Mouse (Mus musculus) CH12.LX (cell line): ENCODE results near the gene Abhd16a. TPM values are rescaled to one million over a fixed set of nuclear protein-coding genes. Genes with fewer than 3 reads are reported as not detected.

Source experiments
- DNase-seq: peaks from one replicate; pipeline ENCODE4 v3.0.0-alpha.2; 2013; ENCODE audit errors: extremely low read depth
- H3K27ac ChIP-seq: 2 replicates; pipeline ENCODE4 v1.5.1; 2012; ENCODE audit warnings: low read depth, mild to moderate bottlenecking, control low read depth, moderate library complexity; ENCODE audit not compliant: insufficient read depth
- H3K27me3 ChIP-seq: replicated peaks from 2 replicates; pipeline ENCODE3; 2012; ENCODE audit warnings: inconsistent platforms
- H3K36me3 ChIP-seq, 2 experiments: replicated peaks in 1 of 2; 2 replicates each; pipeline versions ENCODE3 to v1.6.1; 2012; ENCODE audit warnings: inconsistent platforms in 1 of 2, low read length in 1 of 2, mild to moderate bottlenecking in 1 of 2, mixed read lengths in 1 of 2, moderate library complexity in 1 of 2; ENCODE audit not compliant: control insufficient read depth in 1 of 2, insufficient read depth in 1 of 2
- H3K4me1 ChIP-seq, 2 experiments: 2 replicates each; pipeline ENCODE4 v1.6.1; 2012; ENCODE audit warnings: inconsistent platforms in 1 of 2, moderate library complexity in 1 of 2; ENCODE audit not compliant: insufficient read depth in 2 of 2, control insufficient read depth in 1 of 2
- H3K4me2 ChIP-seq: 2 replicates; pipeline ENCODE4 v1.6.1; 2012; ENCODE audit warnings: low read depth, mild to moderate bottlenecking, control low read depth; ENCODE audit not compliant: poor library complexity, insufficient read depth, severe bottlenecking
- H3K4me3 ChIP-seq, 3 experiments: fragments of 150-350 bp in 1 of 3; sonication (generic) in 1 of 3; replicated peaks in 1 of 3; 2 replicates each; pipeline versions ENCODE3 to v1.5.1; 2011 to 2012; ENCODE audit warnings: low read depth in 2 of 3, low read length in 2 of 3, mild to moderate bottlenecking in 2 of 3, moderate library complexity in 2 of 3, control low read depth in 1 of 3, improper control_type of control experiment in 1 of 3, inconsistent platforms in 1 of 3, mixed read lengths in 1 of 3; ENCODE audit not compliant: poor library complexity in 1 of 3
- H3K79me2 ChIP-seq: replicated peaks from 2 replicates; pipeline ENCODE4 v1.6.1; 2012; ENCODE audit warnings: mild to moderate bottlenecking, moderate library complexity; ENCODE audit not compliant: control insufficient read depth, poor library complexity, insufficient read depth, severe bottlenecking; ENCODE audit errors: extremely low read depth
- H3K9ac ChIP-seq: 2 replicates; pipeline ENCODE4 v1.6.1; 2012; ENCODE audit warnings: low read depth, mild to moderate bottlenecking, control low read depth, moderate library complexity; ENCODE audit not compliant: insufficient read depth
- H3K9me3 ChIP-seq: replicated peaks from 2 replicates; pipeline ENCODE3; 2012; ENCODE audit warnings: low read length, inconsistent platforms, mixed read lengths
- BHLHE40 ChIP-seq: IDR thresholded peaks from 2 replicates; pipeline ENCODE4 v1.6.1; 2011; ENCODE audit warnings: mild to moderate bottlenecking, low read depth, low read length, improper control_type of control experiment
- CTCF ChIP-seq, 2 experiments: IDR thresholded peaks in 1 of 2; conservative IDR thresholded peaks in 1 of 2; 2 replicates each; pipeline ENCODE4 v1.5.1; 2011 to 2012; ENCODE audit warnings: low read depth in 2 of 2, low read length in 2 of 2, improper control_type of control experiment in 1 of 2, inconsistent platforms in 1 of 2, mild to moderate bottlenecking in 1 of 2, moderate library complexity in 1 of 2
- E2F4 ChIP-seq: IDR thresholded peaks from 2 replicates; pipeline ENCODE4 v1.6.1; 2011; ENCODE audit warnings: low read depth, low read length, improper control_type of control experiment; ENCODE audit not compliant: insufficient replicate concordance
- ETS1 ChIP-seq: conservative IDR thresholded peaks from 2 replicates; pipeline ENCODE4 v1.6.1; 2012; ENCODE audit warnings: low read depth, mild to moderate bottlenecking, inconsistent platforms, low read length, improper control_type of control experiment, moderate library complexity
- GABPA ChIP-seq: IDR thresholded peaks from 2 replicates; pipeline ENCODE4 v1.6.1; 2012; ENCODE audit warnings: low read depth, low read length, improper control_type of control experiment, inconsistent platforms; ENCODE audit not compliant: insufficient replicate concordance
- HCFC1 ChIP-seq: IDR thresholded peaks from 2 replicates; pipeline ENCODE4 v1.6.1; 2012; ENCODE audit warnings: low read depth, mild to moderate bottlenecking, inconsistent platforms, low read length, improper control_type of control experiment
- JUN ChIP-seq: IDR thresholded peaks from 2 replicates; pipeline ENCODE4 v1.6.1; 2011; ENCODE audit warnings: low read depth, mild to moderate bottlenecking, low read length, improper control_type of control experiment, moderate library complexity; ENCODE audit not compliant: insufficient read depth
- KAT2A ChIP-seq: IDR thresholded peaks from 2 replicates; pipeline ENCODE4 v1.6.1; 2012; ENCODE audit warnings: low read length, improper control_type of control experiment, inconsistent platforms; ENCODE audit not compliant: insufficient replicate concordance
- MAX ChIP-seq: IDR thresholded peaks from 2 replicates; pipeline ENCODE4 v1.6.1; 2011; ENCODE audit warnings: low read length, improper control_type of control experiment
- MAZ ChIP-seq: IDR thresholded peaks from 2 replicates; pipeline ENCODE4 v1.6.1; 2012; ENCODE audit warnings: low read depth, mild to moderate bottlenecking, inconsistent platforms, low read length, improper control_type of control experiment, moderate library complexity
- MEF2A ChIP-seq: IDR thresholded peaks from 2 replicates; pipeline ENCODE4 v1.6.1; 2014; ENCODE audit warnings: low read depth, mild to moderate bottlenecking, inconsistent platforms, low read length, improper control_type of control experiment, borderline replicate concordance
- NELFE ChIP-seq: IDR thresholded peaks from 2 replicates; pipeline ENCODE4 v1.6.1; 2011; ENCODE audit warnings: low read depth, low read length, improper control_type of control experiment
- NRF1 ChIP-seq: IDR thresholded peaks from 2 replicates; pipeline ENCODE4 v1.6.1; 2014; ENCODE audit warnings: low read depth, mild to moderate bottlenecking, inconsistent platforms, low read length, improper control_type of control experiment, moderate library complexity
- PAX5 ChIP-seq: IDR thresholded peaks from 2 replicates; pipeline ENCODE4 v1.6.1; 2012; ENCODE audit warnings: low read length, inconsistent platforms, mixed read lengths
- RAD21 ChIP-seq: IDR thresholded peaks from 2 replicates; pipeline ENCODE4 v1.6.1; 2011; ENCODE audit warnings: low read depth, mild to moderate bottlenecking, low read length, improper control_type of control experiment, moderate library complexity
- RCOR1 ChIP-seq: conservative IDR thresholded peaks from 2 replicates; pipeline ENCODE4 v1.6.1; 2012; ENCODE audit warnings: low read depth, mild to moderate bottlenecking, inconsistent platforms, low read length, improper control_type of control experiment
- SIN3A ChIP-seq: IDR thresholded peaks from 2 replicates; pipeline ENCODE4 v1.6.1; 2012; ENCODE audit warnings: low read length, improper control_type of control experiment, inconsistent platforms
- SMC3 ChIP-seq: IDR thresholded peaks from 2 replicates; pipeline ENCODE4 v1.6.1; 2011; ENCODE audit warnings: low read depth, low read length, improper control_type of control experiment
- TBP ChIP-seq: conservative IDR thresholded peaks from 2 replicates; pipeline ENCODE4 v1.6.1; 2011; ENCODE audit warnings: low read depth, low read length, improper control_type of control experiment
- TCF12 ChIP-seq: IDR thresholded peaks from 2 replicates; pipeline ENCODE4 v1.6.1; 2014; ENCODE audit warnings: low read depth, mild to moderate bottlenecking, inconsistent platforms, low read length, improper control_type of control experiment
- UBTF ChIP-seq: IDR thresholded peaks from 2 replicates; pipeline ENCODE4 v1.6.1; 2012; ENCODE audit warnings: low read depth, mild to moderate bottlenecking, inconsistent platforms, low read length, improper control_type of control experiment, moderate library complexity
- USF2 ChIP-seq: conservative IDR thresholded peaks from 2 replicates; pipeline ENCODE4 v1.6.1; 2011; ENCODE audit warnings: low read depth, low read length, improper control_type of control experiment
- ZKSCAN1 ChIP-seq: IDR thresholded peaks from 2 replicates; pipeline ENCODE4 v1.6.1; 2012; ENCODE audit warnings: low read depth, inconsistent platforms, low read length, improper control_type of control experiment, borderline replicate concordance
- ZNF384 ChIP-seq: IDR thresholded peaks from 2 replicates; pipeline ENCODE4 v1.6.1; 2012; ENCODE audit warnings: low read depth, low read length, improper control_type of control experiment, inconsistent platforms
- dilution Hi-C: fragments of 300-500 bp; cut with MboI; formaldehyde crosslinking; loops from 2 replicates; pipeline ENCODE4 v1.14.3; 2020; ENCODE audit warnings: low sequenced_read_pairs; ENCODE audit not compliant: extremely low pct_unique_long_range_greater_than_20kb, extremely low pct_ligation_motif_present
- in situ Hi-C: fragments of 300-500 bp; cut with MboI; formaldehyde crosslinking; loops from 3 replicates; pipeline ENCODE4 v1.14.3; 2019; ENCODE audit warnings: low sequenced_read_pairs, low pct_ligation_motif_present, low pct_unique_long_range_greater_than_20kb, mixed read lengths
- polyA plus RNA-seq: library from polyadenylated mRNA; unstranded; fragments of >175 nt; gene quantifications from 2 replicates; pipeline ENCODE4 v1.2.1, GENCODE M21; 2012; ENCODE audit warnings: low read depth; ENCODE audit not compliant: insufficient read length
- total RNA-seq, 2 experiments: library from RNA; depleted of rRNA; stranded (reverse); fragments of 300-350 nt in 1 of 2; fragments of >200 nt in 1 of 2; gene quantifications; 2 replicates each; pipeline ENCODE4 v1.2.3; 2012 to 2014

Abhd16a gene
- total and polyA plus RNA-seq, 3 experiments: 11.6 to 16.6 (median 15.3) TPM

GRCm38 (mm10) chr17:35064951-35065947, 23.8 kb upstream of the Abhd16a start, which contains the start of gene Ly6g6c:
Gene Ly6g6c, plus strand, starts transcription at chr17:35065388.
- no peaks in the 10 kb centered on the region for H3K79me2 ChIP-seq
- peaks cover 12 to 40% of the 10 kb centered on the region in 2 experiments for H3K36me3 ChIP-seq

GRCm38 (mm10) chr17:35066084-35066483, 23.0 kb upstream of the Abhd16a start, which contains the start of gene Mpig6b:
Gene Mpig6b, minus strand, starts transcription at chr17:35066184.
- Histone ChIP-seq H3K36me3 (peaks cover 4 to 32% of the 10 kb centered on the region in 2 experiments), H3K27me3 (no peaks in the 10 kb centered on the region)

More at GRCm38 (mm10) chr17:35064951-35065947, 23.8 kb upstream of the Abhd16a start, which contains the start of gene Ly6g6c:
- Histone ChIP-seq H3K9ac (no peak within 1 kb of the TSS), H3K27me3 (no peaks in the 10 kb centered on the region), H3K4me2 (0 out of 2 replicates have a peak within 1 kb of the TSS, but pooled peaks have one; percentile 1), H3K4me3 (no peak within 1 kb of the TSS), H3K27ac (no peak within 1 kb of the TSS), H3K4me1 (0 out of 4 replicates have a peak, but pooled peaks cover 0 to 2% of the 10 kb centered on the region in 2 experiments), H3K9me3 (no peaks in the 10 kb centered on the region)
- in situ Hi-C loops (loop anchor here (5.0 kb wide), 1 partner anchor 43 kb away; no protein-coding TSS in a partner anchor), dilution Hi-C loops (no loop called here)
- DNase-seq: no peak
- TF ChIP-seq NELFE (no peak), UBTF (no peak), JUN (no peak), USF2 (no peak), SMC3 (no peak), RCOR1 (no peak), ZKSCAN1 (no peak), ETS1 (no peak), BHLHE40 (no peak), TBP (no peak), CTCF (conservative IDR thresholded peaks at IDR 0.05 in 1 of 2, IDR thresholded peaks at IDR 0.05 in 1 of 2; ENCODE audit: low read depth in 2 of 2, low read length in 2 of 2) (no peak), MAX (no peak), HCFC1 (no peak), ZNF384 (no peak), TCF12 (no peak), SIN3A (no peak), KAT2A (no peak), GABPA (no peak), E2F4 (no peak)

More at GRCm38 (mm10) chr17:35066084-35066483, 23.0 kb upstream of the Abhd16a start, which contains the start of gene Mpig6b:
- Histone ChIP-seq H3K27ac (no peak within 1 kb of the TSS), H3K4me1 (0 out of 4 replicates have a peak, but pooled peaks cover 2 to 4% of the 10 kb centered on the region in 2 experiments), H3K4me2 (0 out of 2 replicates have a peak within 1 kb of the TSS, but pooled peaks have one; percentile 1), H3K9ac (no peak within 1 kb of the TSS), H3K79me2 (no peaks in the 10 kb centered on the region), H3K4me3 (no peak within 1 kb of the TSS), H3K9me3 (no peaks in the 10 kb centered on the region)
- in situ Hi-C loops (loop anchor here (5.0 kb wide), 1 partner anchor 44 kb away; no protein-coding TSS in a partner anchor), dilution Hi-C loops (no loop called here)
- TF ChIP-seq JUN (no peak), PAX5 (no peak), SMC3 (no peak), NRF1 (no peak), MEF2A (no peak), RAD21 (no peak), SIN3A (no peak), MAZ (no peak), TCF12 (no peak), RCOR1 (no peak)
- no peak for DNase-seq
